Mouse (Mus musculus): ENCODE data around the gene Sgce. TPM values are rescaled to one million over a fixed set of nuclear protein-coding genes. Genes with fewer than 3 reads are reported as not detected.

Gene Sgce
- total RNA-seq (2023): not detected

DNA sequence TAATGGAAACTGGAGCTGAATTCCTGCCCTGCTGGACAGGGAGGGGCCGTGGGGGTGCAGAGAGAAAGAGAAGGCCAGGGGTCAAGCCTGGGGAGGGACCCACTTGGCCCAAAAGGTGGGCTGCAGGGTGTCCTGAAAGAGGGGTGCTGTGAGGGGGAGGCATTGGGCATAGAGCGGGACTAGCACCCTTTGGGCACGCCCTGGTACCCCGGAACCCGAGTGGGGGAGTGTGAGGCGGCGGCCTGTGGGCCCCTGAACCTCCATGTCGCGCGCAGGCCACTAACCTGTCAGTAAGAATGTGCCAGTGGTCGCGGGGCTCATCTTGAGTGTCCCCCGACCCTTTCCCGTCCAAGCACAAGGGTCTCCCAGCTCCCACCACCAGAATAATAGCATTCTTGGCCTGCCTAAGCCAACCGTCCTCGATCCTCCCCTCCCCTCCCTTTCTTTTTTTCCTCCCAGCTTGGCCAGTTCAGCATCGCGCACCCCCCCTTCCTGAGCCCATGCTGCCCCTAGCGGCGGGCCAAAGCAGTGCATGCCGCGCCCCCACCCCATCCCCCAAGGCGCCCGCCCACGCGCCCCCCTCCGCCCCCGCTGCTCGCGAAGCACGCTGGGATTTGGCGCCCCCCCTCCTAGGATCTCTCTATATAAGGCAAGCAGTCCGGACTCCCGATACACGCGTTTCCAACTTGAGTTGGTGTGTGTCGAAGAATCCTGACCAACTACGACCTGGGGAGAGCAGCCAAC, at the start of gene Sgce, which contains the start of gene Peg10:
Gene Sgce, minus strand, starts transcription at position 512 of the 744 bp plus-strand sequence.
Gene Peg10, plus strand, starts transcription at position 611 of the 744 bp plus-strand sequence.

Other genes with a start within 250 kb of the Sgce start
- gene Col1a2, start 242.4 kb downstream of the Sgce start, total RNA-seq (2023): 0.43 TPM
- gene Casd1, start 146.4 kb downstream of the Sgce start, total RNA-seq (2023): 26.5 TPM
- not detected for gene Peg10, start 99 bp upstream of the Sgce start, total RNA-seq (2023)
- 0.67 TPM for gene Ppp1r9a, start 155.7 kb upstream of the Sgce start, total RNA-seq (2023)

Data from CD8-positive naive resting alpha-beta T cell, adult 57 days (primary cell).